ENCODE assay signal across 30 mouse cellular contexts in the genomic region with DNA sequence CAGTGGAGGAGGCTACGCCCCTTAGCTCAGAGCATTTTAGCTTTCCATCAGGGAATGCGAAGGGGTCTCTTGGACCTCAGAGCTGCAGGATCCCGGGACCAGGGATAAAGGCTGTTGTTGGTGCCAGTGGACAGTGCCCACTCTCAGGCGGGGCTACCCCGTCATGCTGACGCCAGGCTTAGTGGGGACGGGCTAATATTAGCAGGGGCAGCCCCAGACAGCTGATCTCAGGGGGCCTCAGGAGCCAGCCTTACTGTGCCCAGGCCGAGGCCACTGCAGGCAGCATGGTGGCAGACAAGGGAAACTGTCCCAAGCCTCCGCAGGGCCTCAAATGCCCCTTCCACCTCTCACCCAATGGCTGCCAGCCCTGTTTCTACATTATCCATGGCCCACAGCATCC. TPM values are rescaled to one million over a fixed set of nuclear protein-coding genes. Genes with fewer than 3 reads are reported as not detected.
DNase-seq lines count a peak whose midpoint lies in the region; ATAC-seq and TF ChIP-seq lines count a peak whose summit lies in the region.
"Had no signal": no experiment of that assay in that cellular context is flagged by ENCODE, and none has a peak within 500 bp of the region (broad histone marks: within the 10 kb centered on the region; RNA-seq: fewer than 3 reads in every experiment).

No protein-coding gene starts in this region.

- DNase-seq in gastrocnemius, adult 18-20 months (ENCODE audit: low spot score) = peak; percentile 71
- no peak for DNase-seq in gastrocnemius, postnatal 4 days (ENCODE audit: low spot score in 2 of 2)
- DNase-seq in gastrocnemius, adult 8-10 months (ENCODE audit: low spot score in 2 of 2) = peak; percentile 48 to 75
- DNase-seq in splenic B cell, adult 2 months (ENCODE audit: low read depth, low spot score) = peak; percentile 21
- no peak for DNase-seq in lung, postnatal 10 days
- DNase-seq: adrenal gland, postnatal 25 days; cerebellum, adult 8-10 months; kidney, adult 2 months; liver, embryonic 13.5 days; lung, adult 18-20 months had no signal

- no peak overlapping the region for H3K4me3 ChIP-seq in intestine, postnatal 0 days (ENCODE audit: low read depth, low read length)
- no peak overlapping the region for H3K4me3 ChIP-seq in intestine, embryonic 15.5 days (replicated peaks)
- H3K4me3 ChIP-seq: embryonic facial prominence, embryonic 10.5 days; embryonic facial prominence, embryonic 15.5 days; heart, adult 2 months; heart, embryonic 12.5 days; limb, embryonic 10.5 days; limb, embryonic 15.5 days; liver, embryonic 13.5 days; midbrain, embryonic 13.5 days; neural tube, embryonic 15.5 days; stomach, embryonic 15.5 days had no signal

- WGBS in intestine, postnatal 0 days = 84% methylated on average over 9 of the region's 9 CpGs
- WGBS in intestine, embryonic 15.5 days = 87% methylated on average over 9 of the region's 9 CpGs

- ATAC-seq in intestine, postnatal 0 days = 0 out of 2 replicates have a peak, but pooled peaks have one; percentile 12
- no peak for ATAC-seq in intestine, embryonic 15.5 days
- ATAC-seq: forebrain, embryonic 14.5 days; inflammation-experienced regulatory T-cells, adult 6 months; lung, postnatal 0 days; midbrain, embryonic 13.5 days had no signal

- no peaks in the 10 kb centered on the region for H3K4me1 ChIP-seq in intestine, postnatal 0 days (replicated peaks; ENCODE audit: control insufficient read depth, insufficient read depth, low read length)
- no peaks in the 10 kb centered on the region for H3K4me1 ChIP-seq in intestine, embryonic 15.5 days (replicated peaks)
- H3K4me1 ChIP-seq: embryonic facial prominence, embryonic 15.5 days; heart, embryonic 12.5 days; limb, embryonic 10.5 days; limb, embryonic 15.5 days; liver, embryonic 13.5 days; stomach, embryonic 15.5 days had no signal

- no peak overlapping the region for H3K27ac ChIP-seq in intestine, postnatal 0 days (ENCODE audit: low read depth, low read length)
- no peak overlapping the region for H3K27ac ChIP-seq in intestine, embryonic 15.5 days
- H3K27ac ChIP-seq: embryonic facial prominence, embryonic 10.5 days; embryonic facial prominence, embryonic 15.5 days; heart, adult 2 months; kidney, postnatal 0 days; limb, embryonic 10.5 days; limb, embryonic 15.5 days; liver, embryonic 13.5 days; macrophage; midbrain, embryonic 13.5 days; neural tube, embryonic 15.5 days; stomach, embryonic 15.5 days had no signal

- H3K36me3 ChIP-seq in intestine, postnatal 0 days (ENCODE audit: control insufficient read depth, insufficient read depth) = no peaks in the 10 kb centered on the region
- H3K36me3 ChIP-seq in intestine, embryonic 15.5 days = no peaks in the 10 kb centered on the region
- no peaks in the 10 kb centered on the region for H3K36me3 ChIP-seq in splenic B cell, adult 2 months (ENCODE audit: control insufficient read depth, insufficient read depth, low read length, poor library complexity, severe bottlenecking)
- H3K36me3 ChIP-seq: embryonic facial prominence, embryonic 10.5 days; embryonic facial prominence, embryonic 15.5 days; heart, embryonic 12.5 days; limb, embryonic 10.5 days; limb, embryonic 15.5 days; liver, embryonic 13.5 days; neural tube, embryonic 15.5 days; stomach, embryonic 15.5 days had no signal

- no peaks in the 10 kb centered on the region for H3K27me3 ChIP-seq in intestine, postnatal 0 days (replicated peaks; ENCODE audit: control insufficient read depth, insufficient read depth, low read length)
- no peaks in the 10 kb centered on the region for H3K27me3 ChIP-seq in intestine, embryonic 15.5 days (replicated peaks)
- no peaks in the 10 kb centered on the region for H3K27me3 ChIP-seq in splenic B cell, adult 2 months (ENCODE audit: control insufficient read depth, insufficient read depth, low read length, poor library complexity, severe bottlenecking)
- H3K27me3 ChIP-seq: embryonic facial prominence, embryonic 15.5 days; limb, embryonic 15.5 days; liver, embryonic 13.5 days; midbrain, embryonic 13.5 days; neural tube, embryonic 15.5 days; stomach, embryonic 15.5 days had no signal

- TF ChIP-seq CTCF in intestine, postnatal 0 days (IDR thresholded peaks at IDR 0.05; ENCODE audit: low read depth) = no peak

- no peak overlapping the region for H3K4me2 ChIP-seq in intestine, postnatal 0 days (replicated peaks; ENCODE audit: low read depth)
- no peak overlapping the region for H3K4me2 ChIP-seq in intestine, embryonic 15.5 days (replicated peaks)
- H3K4me2 ChIP-seq: embryonic facial prominence, embryonic 15.5 days; heart, embryonic 12.5 days; limb, embryonic 15.5 days; liver, embryonic 13.5 days; midbrain, embryonic 13.5 days; neural tube, embryonic 15.5 days; stomach, embryonic 15.5 days had no signal

- H3K9me3 ChIP-seq in intestine, postnatal 0 days (ENCODE audit: control insufficient read depth) = no peaks in the 10 kb centered on the region
- H3K9me3 ChIP-seq in intestine, embryonic 15.5 days = no peaks in the 10 kb centered on the region
- H3K9me3 ChIP-seq: embryonic facial prominence, embryonic 10.5 days; embryonic facial prominence, embryonic 15.5 days; heart, embryonic 12.5 days; limb, embryonic 10.5 days; limb, embryonic 15.5 days; liver, embryonic 13.5 days; midbrain, embryonic 13.5 days; neural tube, embryonic 15.5 days; stomach, embryonic 15.5 days had no signal

- no peak overlapping the region for H3K9ac ChIP-seq in intestine, postnatal 0 days (ENCODE audit: low read depth, low read length)
- no peak overlapping the region for H3K9ac ChIP-seq in intestine, embryonic 15.5 days
- H3K9ac ChIP-seq: embryonic facial prominence, embryonic 15.5 days; heart, embryonic 12.5 days; limb, embryonic 15.5 days; liver, embryonic 13.5 days; midbrain, embryonic 13.5 days; neural tube, embryonic 15.5 days; stomach, embryonic 15.5 days had no signal

RNA-seq across cellular contexts. Expression of a gene that starts 12.3 kb away (rescaled TPM):
- total RNA-seq in gastrocnemius, adult 18-20 months (2021) = 10 to 100 TPM; 59.0 to 67.2 TPM
- total RNA-seq in gastrocnemius, postnatal 4 days (2021) = 10 to 100 TPM; 15.8 to 20.2 TPM
- polyA plus RNA-seq in intestine, postnatal 0 days (2015; fragmentation: Nextera tagmentation; extraction: Ambion mirVana) = 0.39 and 0.72 TPM in 2 replicates
- 0.38 and 0.53 TPM in 2 replicates for polyA plus RNA-seq in intestine, embryonic 15.5 days (2015; fragmentation: Nextera tagmentation; extraction: Ambion mirVana)
- 10 to 100 TPM; 37.5 to 53.5 (median 49.3) TPM for total RNA-seq in gastrocnemius, adult 8-10 months (2022)
- polyA plus RNA-seq: heart, postnatal 0 days; macrophage had no signal

RNA-seq across cellular contexts. Expression of a gene that starts 32.3 kb away (rescaled TPM):
- 10 to 100 TPM; 14.9 to 15.5 TPM for total RNA-seq in gastrocnemius, adult 18-20 months (2021)
- 10 to 100 TPM; 63.8 to 76.5 TPM for total RNA-seq in gastrocnemius, postnatal 4 days (2021)
- not detected in 2 replicates for polyA plus RNA-seq in intestine, postnatal 0 days (2015; fragmentation: Nextera tagmentation; extraction: Ambion mirVana)
- 0.24 TPM in 1 of 2 replicates, not detected in the other for polyA plus RNA-seq in intestine, embryonic 15.5 days (2015; fragmentation: Nextera tagmentation; extraction: Ambion mirVana)
- total RNA-seq in gastrocnemius, adult 8-10 months (2022) = 10 to 100 TPM; 11.1 to 14.3 (median 11.9) TPM
- total RNA-seq: adrenal gland, postnatal 25 days; heart, adult 2 months; hematopoietic stem cell, adult 5-6 weeks; left cerebral cortex, postnatal 10 days; megakaryocyte-erythroid progenitor cell, adult 5-6 weeks had no signal
- polyA plus RNA-seq: forebrain, embryonic 14.5 days; heart, adult 2 months; heart, postnatal 0 days; inflammation-experienced regulatory T-cells, adult 6 months; kidney, postnatal 0 days; lung, postnatal 0 days; macrophage; midbrain, embryonic 13.5 days had no signal

Comparison
In these comparisons a context has a peak if more than half of its experiments do, and no peak if none do; other contexts are left out.
1. DNase-seq: peak in gastrocnemius, adult 18-20 months (single experiment), gastrocnemius, adult 8-10 months (2 of 2) and splenic B cell, adult 2 months (single experiment); none in gastrocnemius, postnatal 4 days (0 of 2) and lung, postnatal 10 days (single experiment).